In the genomic region with DNA sequence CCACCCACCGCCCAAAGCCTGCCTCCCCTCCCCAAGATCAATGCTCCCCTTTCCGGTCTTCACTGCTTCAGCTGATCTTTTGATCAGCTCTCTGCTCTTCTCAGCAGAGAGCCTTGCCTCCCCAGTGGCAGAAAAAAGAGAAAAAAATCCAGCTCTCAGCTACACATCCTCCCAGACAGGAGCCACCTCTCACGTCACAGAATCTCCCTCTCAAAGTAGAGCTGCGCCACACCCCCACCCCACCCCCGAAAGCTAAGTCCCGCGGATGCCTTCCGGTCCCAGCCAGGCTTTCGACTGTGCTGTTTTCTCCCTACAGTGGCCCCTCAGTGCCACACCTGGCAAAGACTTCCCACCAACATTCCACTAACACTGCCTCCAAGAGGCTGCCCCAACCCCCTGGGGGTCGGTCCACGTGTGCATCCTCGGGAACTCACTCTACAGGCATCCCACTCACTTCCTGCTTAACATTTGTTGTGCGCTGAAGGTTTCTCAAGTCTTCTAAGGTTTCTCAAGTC, we compare ENCODE assay signal across 19 mouse cellular contexts.
DNase-seq lines count a peak whose midpoint lies in the region; ATAC-seq lines count a peak whose summit lies in the region.
"Had no signal": no experiment of that assay in that cellular context is flagged by ENCODE, and none has a peak within 500 bp of the region (broad histone marks: within the 10 kb centered on the region; RNA-seq: fewer than 3 reads in every experiment).

No protein-coding gene starts in this region.

- H3K9ac ChIP-seq in heart, embryonic 14.5 days (ENCODE audit: low read length) = no peak overlapping the region
- H3K9ac ChIP-seq in embryonic facial prominence, embryonic 14.5 days (ENCODE audit: low read depth, low read length) = no peak overlapping the region
- no peak overlapping the region for H3K9ac ChIP-seq in limb, embryonic 15.5 days
- H3K9ac ChIP-seq: hindbrain, embryonic 15.5 days; liver, embryonic 13.5 days; lung, embryonic 15.5 days; midbrain, embryonic 12.5 days had no signal

- no peak overlapping the region for H3K4me2 ChIP-seq in heart, embryonic 14.5 days (ENCODE audit: low read length)
- H3K4me2 ChIP-seq in embryonic facial prominence, embryonic 14.5 days (ENCODE audit: low read depth, low read length) = 0 out of 2 replicates have a peak overlapping the region, but pooled peaks have one; percentile 10
- H3K4me2 ChIP-seq in limb, embryonic 15.5 days = peak overlapping the region; percentile 8; the same call in 1 of the 2 replicates
- H3K4me2 ChIP-seq: hindbrain, embryonic 15.5 days; liver, embryonic 13.5 days; lung, embryonic 15.5 days; midbrain, embryonic 12.5 days had no signal

- H3K36me3 ChIP-seq in heart, embryonic 14.5 days (ENCODE audit: control insufficient read depth, insufficient read depth, low read length) = no peaks in the 10 kb centered on the region
- no peaks in the 10 kb centered on the region for H3K36me3 ChIP-seq in embryonic facial prominence, embryonic 14.5 days (ENCODE audit: control insufficient read depth, insufficient read depth, low read length)
- no peaks in the 10 kb centered on the region for H3K36me3 ChIP-seq in limb, embryonic 15.5 days
- H3K36me3 ChIP-seq: hindbrain, embryonic 15.5 days; liver, embryonic 13.5 days; lung, embryonic 15.5 days; midbrain, embryonic 12.5 days had no signal

- no peaks in the 10 kb centered on the region for H3K9me3 ChIP-seq in heart, embryonic 14.5 days (ENCODE audit: control insufficient read depth, low read length)
- H3K9me3 ChIP-seq in embryonic facial prominence, embryonic 14.5 days (ENCODE audit: control insufficient read depth, low read length) = no peaks in the 10 kb centered on the region
- H3K9me3 ChIP-seq in limb, embryonic 15.5 days = no peaks in the 10 kb centered on the region
- H3K9me3 ChIP-seq: hindbrain, embryonic 15.5 days; liver, embryonic 13.5 days; lung, embryonic 15.5 days; midbrain, embryonic 12.5 days had no signal

- no peaks in the 10 kb centered on the region for H3K27me3 ChIP-seq in heart, embryonic 14.5 days (ENCODE audit: control insufficient read depth, insufficient read depth, low read length)
- H3K27me3 ChIP-seq in embryonic facial prominence, embryonic 14.5 days (replicated peaks; ENCODE audit: control insufficient read depth, insufficient read depth, low read length) = no peaks in the 10 kb centered on the region
- no peaks in the 10 kb centered on the region for H3K27me3 ChIP-seq in limb, embryonic 15.5 days
- H3K27me3 ChIP-seq: hindbrain, embryonic 15.5 days; liver, embryonic 13.5 days; lung, embryonic 15.5 days; midbrain, embryonic 12.5 days had no signal

- no peak for DNase-seq in heart, adult 9 months (ENCODE audit: low spot score in 2 of 2)
- peak; percentile 50 for DNase-seq in ES-CJ7 (ENCODE audit: low read depth, low spot score)
- DNase-seq in embryonic facial prominence, embryonic 14.5 days (ENCODE audit: low spot score) = no peak
- DNase-seq in thymus, postnatal 36 days = no peak
- DNase-seq in urinary bladder, postnatal 10 days (ENCODE audit: low spot score) = no peak
- DNase-seq: adrenal gland, postnatal 36 days; B cell, adult 2 months; cerebellum, postnatal 14 days; gastrocnemius, postnatal 10 days; heart, adult 2 months; heart, postnatal 14 days; kidney, adult 8-10 months; liver, embryonic 13.5 days had no signal

- H3K4me1 ChIP-seq in heart, embryonic 14.5 days (ENCODE audit: control insufficient read depth in 2 of 2, insufficient read depth in 2 of 2, low read length in 2 of 2) = no peaks in the 10 kb centered on the region
- peaks cover 7% of the 10 kb centered on the region; the same call in 1 of the 2 replicates for H3K4me1 ChIP-seq in embryonic facial prominence, embryonic 14.5 days (ENCODE audit: control insufficient read depth, insufficient read depth, low read length)
- H3K4me1 ChIP-seq in limb, embryonic 15.5 days = peaks cover 7% of the 10 kb centered on the region; the same call in 1 of the 2 replicates
- H3K4me1 ChIP-seq: hindbrain, embryonic 15.5 days; liver, embryonic 13.5 days; lung, embryonic 15.5 days; midbrain, embryonic 12.5 days had no signal

- WGBS in heart, embryonic 14.5 days = 14% methylated on average over 13 of the region's 13 CpGs
- WGBS in embryonic facial prominence, embryonic 14.5 days = 28% methylated on average over 13 of the region's 13 CpGs
- WGBS in limb, embryonic 15.5 days = 15% methylated on average over 13 of the region's 13 CpGs

- no peak overlapping the region for H3K27ac ChIP-seq in heart, embryonic 14.5 days (replicated peaks in 1 of 2; ENCODE audit: control insufficient read depth in 1 of 2, insufficient read depth in 1 of 2, low read depth in 2 of 2, low read length in 2 of 2)
- no peak overlapping the region for H3K27ac ChIP-seq in embryonic facial prominence, embryonic 14.5 days (replicated peaks; ENCODE audit: low read depth, low read length)
- no peak overlapping the region for H3K27ac ChIP-seq in limb, embryonic 15.5 days
- H3K27ac ChIP-seq: heart, adult 2 months; hindbrain, embryonic 15.5 days; liver, embryonic 13.5 days; lung, embryonic 15.5 days; macrophage; midbrain, embryonic 12.5 days had no signal

- no peak overlapping the region for H3K4me3 ChIP-seq in heart, embryonic 14.5 days (ENCODE audit: control insufficient read depth in 1 of 2, insufficient read depth in 1 of 2, low read depth in 1 of 2, low read length in 2 of 2)
- H3K4me3 ChIP-seq in embryonic facial prominence, embryonic 14.5 days (ENCODE audit: low read depth, low read length) = no peak overlapping the region
- H3K4me3 ChIP-seq in limb, embryonic 15.5 days = no peak overlapping the region
- H3K4me3 ChIP-seq: heart, adult 2 months; hindbrain, embryonic 15.5 days; liver, embryonic 13.5 days; lung, embryonic 15.5 days; midbrain, embryonic 12.5 days had no signal

- ATAC-seq in heart, embryonic 14.5 days (ENCODE audit: insufficient number of reproducible peaks, insufficient read depth, low FRiP score, low read depth) = 0 out of 2 replicates have a peak, but pooled peaks have one; percentile 39
- no peak for ATAC-seq in embryonic facial prominence, embryonic 14.5 days (ENCODE audit: low read depth)
- ATAC-seq in limb, embryonic 15.5 days (ENCODE audit: insufficient number of reproducible peaks, low FRiP score, low TSS enrichment, low read depth) = no peak
